Mouse (Mus musculus): ENCODE measurements at regions not wholly inside any gene's neighbourhood (a gene's known extent, or its start where the extent isn't known, plus 50 kb on each side); places are given as distances from the start of the nearest gene placed in this dataset.
A peak's percentile ranks its signal among the peaks of the same experiment; 100 is the strongest.
"Not testable (repeated sequence)": the region's sequence is repeated elsewhere in the genome, so short reads cannot be mapped to it uniquely, and the experiment has no call there.

GRCm38 (mm10) chr1:16904690-16905089 is 811.6 kb upstream of the 4930444P10Rik start:
- Histone ChIP-seq H3K36me3 (no peaks in the 10 kb centered on the region), H3K9ac (no peak overlapping the region), H3K4me3 (no peak overlapping the region), H3K4me1 (replicated peaks) (no peaks in the 10 kb centered on the region), H3K4me2 (no peak overlapping the region), H3K9me3 (replicated peaks) (no peaks in the 10 kb centered on the region), H3K27ac (ENCODE audit: poor library complexity, severe bottlenecking) (0 out of 2 replicates have a peak overlapping the region, but pooled peaks have one; percentile 33), H3K27me3 (replicated peaks) (no peaks in the 10 kb centered on the region)
- ATAC-seq (ENCODE audit: insufficient number of reproducible peaks, low FRiP score) = peak; percentile 64; the same call in 1 of the 2 replicates

- H3K27me3 ChIP-seq (replicated peaks); H3K4me3 ChIP-seq; H3K4me2 ChIP-seq; H3K27ac ChIP-seq (ENCODE audit: poor library complexity, severe bottlenecking); H3K9me3 ChIP-seq (replicated peaks); ATAC-seq (ENCODE audit: insufficient number of reproducible peaks, low FRiP score); H3K9ac ChIP-seq; H3K4me1 ChIP-seq (replicated peaks); H3K36me3 ChIP-seq: not testable (repeated sequence)
- 67% methylated on average over 3 of the region's 3 CpGs for WGBS
These were observed 775.3 kb upstream of the 4930444P10Rik start for GRCm38 (mm10) chr1:16868383-16868782.

DNA sequence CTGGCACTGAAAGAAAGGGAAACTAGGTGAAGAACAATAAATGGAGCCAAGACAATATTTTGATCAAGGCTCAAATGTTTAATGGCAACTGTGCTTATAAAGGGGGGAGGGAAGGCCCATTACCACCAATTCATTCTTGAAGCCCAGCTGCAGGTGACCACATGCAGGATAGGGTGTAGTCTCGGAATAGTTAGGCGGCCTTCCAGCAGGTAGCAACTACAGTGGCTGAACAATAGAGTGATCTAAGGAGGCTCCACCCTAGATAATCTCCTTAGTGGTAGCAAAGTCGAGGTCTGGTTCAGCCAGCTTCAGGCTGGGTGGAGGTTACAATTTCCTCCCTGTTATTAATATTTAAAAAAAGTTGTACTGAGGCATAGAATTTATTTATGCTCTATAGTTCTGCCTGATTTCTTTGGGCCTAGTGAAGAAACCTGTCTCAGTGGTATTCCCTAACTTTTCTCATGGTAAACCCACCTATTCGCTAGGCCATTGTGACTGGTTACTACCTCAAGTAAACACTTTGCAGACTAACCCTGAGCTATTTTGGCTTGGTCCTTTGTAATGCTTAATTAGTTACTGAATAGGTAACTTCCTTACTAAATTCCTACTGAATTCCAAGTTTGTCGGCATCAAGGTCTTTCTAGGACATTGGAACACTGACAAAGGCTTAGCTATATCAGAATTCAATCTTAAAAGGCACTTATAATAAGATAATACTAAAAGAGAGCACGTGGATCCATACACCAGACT is 774.1 kb upstream of the 4930444P10Rik start:
- H3K27ac ChIP-seq (ENCODE audit: poor library complexity, severe bottlenecking); H3K27me3 ChIP-seq (replicated peaks); ATAC-seq (ENCODE audit: insufficient number of reproducible peaks, low FRiP score); H3K4me2 ChIP-seq; H3K9me3 ChIP-seq (replicated peaks); H3K36me3 ChIP-seq; H3K9ac ChIP-seq; H3K4me3 ChIP-seq; H3K4me1 ChIP-seq (replicated peaks): not testable (repeated sequence)
- WGBS = 72% methylated on average over 6 of the region's 6 CpGs

GRCm38 (mm10) chr1:16837111-16837510 is 744.0 kb upstream of the 4930444P10Rik start:
- Histone ChIP-seq H3K36me3 (no peaks in the 10 kb centered on the region), H3K4me1 (replicated peaks) (no peaks in the 10 kb centered on the region), H3K27ac (ENCODE audit: poor library complexity, severe bottlenecking) (no peak overlapping the region), H3K27me3 (replicated peaks) (no peaks in the 10 kb centered on the region), H3K4me2 (no peak overlapping the region), H3K9me3 (replicated peaks) (no peaks in the 10 kb centered on the region; the same call in 1 of the 2 replicates), H3K9ac (no peak overlapping the region), H3K4me3 (no peak overlapping the region)
- no peak for ATAC-seq (ENCODE audit: insufficient number of reproducible peaks, low FRiP score)

DNA sequence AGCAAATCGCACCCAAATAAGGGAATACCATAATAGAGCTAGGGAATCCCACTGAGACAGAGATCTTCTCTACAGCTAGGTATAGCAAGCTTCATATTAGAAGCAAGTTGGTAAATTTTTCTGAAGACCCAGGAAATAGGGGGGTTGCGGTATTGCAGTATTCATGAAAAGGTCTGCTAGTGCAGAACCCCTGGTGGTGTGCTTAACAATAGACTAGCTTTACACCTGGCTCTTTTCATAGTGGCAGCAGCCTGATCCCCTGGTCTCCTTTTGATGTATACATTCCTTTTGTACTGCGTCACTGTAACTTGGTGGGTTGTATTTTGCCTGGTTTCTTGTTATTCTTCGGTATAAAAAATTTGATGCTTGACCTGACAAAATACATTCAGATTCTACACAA is 731.6 kb upstream of the 4930444P10Rik start:
- 75% methylated on average over 4 of the region's 4 CpGs for WGBS
- H3K4me2 ChIP-seq; H3K9ac ChIP-seq; H3K36me3 ChIP-seq; ATAC-seq (ENCODE audit: insufficient number of reproducible peaks, low FRiP score); H3K4me3 ChIP-seq; H3K27me3 ChIP-seq (replicated peaks); H3K4me1 ChIP-seq (replicated peaks); H3K9me3 ChIP-seq (replicated peaks); H3K27ac ChIP-seq (ENCODE audit: poor library complexity, severe bottlenecking): not testable (repeated sequence)

- Histone ChIP-seq H3K4me2 (no peak overlapping the region), H3K9me3 (replicated peaks) (0 out of 2 replicates have a peak, but pooled peaks cover 3% of the 10 kb centered on the region), H3K9ac (no peak overlapping the region), H3K36me3 (no peaks in the 10 kb centered on the region), H3K4me3 (no peak overlapping the region), H3K27me3 (replicated peaks) (no peaks in the 10 kb centered on the region), H3K4me1 (replicated peaks) (no peaks in the 10 kb centered on the region), H3K27ac (ENCODE audit: poor library complexity, severe bottlenecking) (no peak overlapping the region)
- ATAC-seq (ENCODE audit: insufficient number of reproducible peaks, low FRiP score) = no peak
- whole genome bisulfite sequencing = 58% methylated on average over 3 of the region's 3 CpGs
These were observed 730.9 kb upstream of the 4930444P10Rik start for GRCm38 (mm10) chr1:16824057-16824456.

- Histone ChIP-seq H3K9me3 (replicated peaks) (no peaks in the 10 kb centered on the region), H3K27me3 (replicated peaks) (no peaks in the 10 kb centered on the region), H3K4me1 (replicated peaks) (no peaks in the 10 kb centered on the region), H3K36me3 (no peaks in the 10 kb centered on the region), H3K27ac (ENCODE audit: poor library complexity, severe bottlenecking) (no peak overlapping the region), H3K9ac (no peak overlapping the region), H3K4me2 (no peak overlapping the region), H3K4me3 (no peak overlapping the region)
- ATAC-seq (ENCODE audit: insufficient number of reproducible peaks, low FRiP score) = no peak
- WGBS = 59% methylated on average over 2 of the region's 2 CpGs
These were observed 728.1 kb upstream of the 4930444P10Rik start for GRCm38 (mm10) chr1:16821186-16821585.

DNA sequence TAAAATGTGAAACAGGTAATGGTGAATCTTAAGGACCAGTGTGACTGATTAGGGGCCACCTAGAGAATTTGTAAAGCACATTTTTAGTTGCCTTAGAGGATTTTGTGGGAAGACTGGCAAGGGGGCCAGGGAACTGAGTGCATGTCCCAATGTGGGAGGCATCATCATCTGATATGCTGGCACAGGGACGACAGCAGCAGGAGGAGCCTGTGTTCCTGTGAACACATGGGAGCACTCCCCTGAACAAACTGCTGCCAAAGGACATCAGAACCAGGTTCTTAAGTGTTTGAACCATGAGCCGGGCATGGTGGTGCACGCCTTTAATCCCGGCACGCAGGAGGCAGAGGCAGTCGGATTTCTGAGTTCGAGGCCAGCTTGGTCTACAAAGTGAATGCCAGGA is 723.4 kb upstream of the 4930444P10Rik start:
- no peaks in the 10 kb centered on the region for H3K36me3 ChIP-seq
- H3K27ac ChIP-seq (ENCODE audit: poor library complexity, severe bottlenecking) = no peak overlapping the region
- ATAC-seq (ENCODE audit: insufficient number of reproducible peaks, low FRiP score) = no peak
- no peak overlapping the region for H3K4me2 ChIP-seq
- H3K4me1 ChIP-seq (replicated peaks) = no peaks in the 10 kb centered on the region
- WGBS = 84% methylated on average over 7 of the region's 7 CpGs
- no peaks in the 10 kb centered on the region for H3K27me3 ChIP-seq (replicated peaks)
- H3K9me3 ChIP-seq (replicated peaks) = no peaks in the 10 kb centered on the region
- H3K4me3 ChIP-seq = no peak overlapping the region
- H3K9ac ChIP-seq = no peak overlapping the region

- no peak overlapping the region for H3K4me3 ChIP-seq
- H3K9ac ChIP-seq = no peak overlapping the region
- no peaks in the 10 kb centered on the region for H3K36me3 ChIP-seq
- H3K4me2 ChIP-seq = no peak overlapping the region
- H3K9me3 ChIP-seq (replicated peaks) = no peaks in the 10 kb centered on the region
- no peak overlapping the region for H3K27ac ChIP-seq (ENCODE audit: poor library complexity, severe bottlenecking)
- no peak for ATAC-seq (ENCODE audit: insufficient number of reproducible peaks, low FRiP score)
- H3K27me3 ChIP-seq (replicated peaks) = no peaks in the 10 kb centered on the region
- H3K4me1 ChIP-seq (replicated peaks) = no peaks in the 10 kb centered on the region
These were observed 722.6 kb upstream of the 4930444P10Rik start for GRCm38 (mm10) chr1:16815731-16816130.

GRCm38 (mm10) chr1:16809370-16810150 is 716.4 kb upstream of the 4930444P10Rik start:
- Histone ChIP-seq H3K4me2 (no peak overlapping the region), H3K36me3 (no peaks in the 10 kb centered on the region), H3K4me3 (no peak overlapping the region), H3K4me1 (replicated peaks) (no peaks in the 10 kb centered on the region), H3K27ac (ENCODE audit: poor library complexity, severe bottlenecking) (no peak overlapping the region), H3K9me3 (replicated peaks) (no peaks in the 10 kb centered on the region), H3K9ac (no peak overlapping the region), H3K27me3 (replicated peaks) (no peaks in the 10 kb centered on the region)
- ATAC-seq (ENCODE audit: insufficient number of reproducible peaks, low FRiP score) = no peak
- WGBS = 85% methylated on average over 10 of the region's 10 CpGs

GRCm38 (mm10) chr1:16798292-16798691 is 705.2 kb upstream of the 4930444P10Rik start:
- H3K27me3 ChIP-seq (replicated peaks) = no peaks in the 10 kb centered on the region
- 0 out of 2 replicates have a peak, but pooled peaks have one; percentile 45 for ATAC-seq (ENCODE audit: insufficient number of reproducible peaks, low FRiP score)
- H3K9ac ChIP-seq = no peak overlapping the region
- H3K27ac ChIP-seq (ENCODE audit: poor library complexity, severe bottlenecking) = no peak overlapping the region
- 67% methylated on average over 6 of the region's 6 CpGs for WGBS
- H3K4me3 ChIP-seq = no peak overlapping the region
- no peaks in the 10 kb centered on the region for H3K36me3 ChIP-seq
- no peaks in the 10 kb centered on the region for H3K4me1 ChIP-seq (replicated peaks)
- no peak overlapping the region for H3K4me2 ChIP-seq
- H3K9me3 ChIP-seq (replicated peaks) = no peaks in the 10 kb centered on the region

All from heart, embryonic 12.5 days (tissue).